Mouse (Mus musculus): Measurements from ENCODE around the gene Gm28308. TPM values are rescaled to one million over a fixed set of nuclear protein-coding genes. Genes with fewer than 3 reads are reported as not detected.

The Gm28308 gene
- total RNA-seq, 2 experiments from 2014 or later = 0.73 TPM; not detected in 1

DNA sequence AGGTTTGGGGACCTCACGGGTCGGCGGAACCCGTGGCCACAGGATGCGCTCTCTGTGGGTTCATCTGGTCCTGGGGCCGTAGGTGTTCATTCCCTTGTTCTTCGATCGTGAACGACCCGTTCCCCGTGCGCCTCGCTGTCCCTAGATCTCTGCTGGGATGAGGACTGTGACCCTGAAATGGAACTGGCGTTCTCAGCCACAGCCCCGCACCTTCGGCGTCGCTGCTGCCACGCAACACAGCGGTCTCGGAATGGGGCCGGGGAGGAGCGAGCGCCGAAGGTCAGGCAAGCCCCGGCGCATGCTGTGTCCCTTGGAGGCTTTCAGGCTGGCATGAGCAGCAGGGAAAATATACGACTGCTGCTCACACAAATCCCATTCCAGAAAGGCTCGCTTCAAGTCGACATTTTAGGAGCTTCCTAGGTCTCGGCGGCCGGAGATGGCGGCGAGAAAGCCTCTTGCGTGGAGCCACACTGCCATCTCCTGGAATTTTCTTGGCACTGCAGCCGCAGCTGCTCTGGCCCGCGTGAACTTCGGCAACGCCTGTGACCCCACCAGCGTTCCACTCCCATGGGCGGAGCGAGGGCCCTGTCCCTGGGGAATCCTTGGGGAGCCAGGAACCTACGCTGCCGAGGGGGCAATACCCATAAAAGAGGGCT lies 8.3 kb upstream of the Gm28308 start, which contains the start of gene Hoxa7:
Gene Hoxa7, minus strand, starts transcription at position 518 of the 656 bp plus-strand sequence.
- DNase-seq (ENCODE audit: low spot score in 2 of 2) = peak; percentile 85 to 90

GRCm38 (mm10) chr6:52220865-52221310 lies 7.7 kb upstream of the Gm28308 start:
- no peak for DNase-seq (ENCODE audit: low spot score in 2 of 2)

DNA sequence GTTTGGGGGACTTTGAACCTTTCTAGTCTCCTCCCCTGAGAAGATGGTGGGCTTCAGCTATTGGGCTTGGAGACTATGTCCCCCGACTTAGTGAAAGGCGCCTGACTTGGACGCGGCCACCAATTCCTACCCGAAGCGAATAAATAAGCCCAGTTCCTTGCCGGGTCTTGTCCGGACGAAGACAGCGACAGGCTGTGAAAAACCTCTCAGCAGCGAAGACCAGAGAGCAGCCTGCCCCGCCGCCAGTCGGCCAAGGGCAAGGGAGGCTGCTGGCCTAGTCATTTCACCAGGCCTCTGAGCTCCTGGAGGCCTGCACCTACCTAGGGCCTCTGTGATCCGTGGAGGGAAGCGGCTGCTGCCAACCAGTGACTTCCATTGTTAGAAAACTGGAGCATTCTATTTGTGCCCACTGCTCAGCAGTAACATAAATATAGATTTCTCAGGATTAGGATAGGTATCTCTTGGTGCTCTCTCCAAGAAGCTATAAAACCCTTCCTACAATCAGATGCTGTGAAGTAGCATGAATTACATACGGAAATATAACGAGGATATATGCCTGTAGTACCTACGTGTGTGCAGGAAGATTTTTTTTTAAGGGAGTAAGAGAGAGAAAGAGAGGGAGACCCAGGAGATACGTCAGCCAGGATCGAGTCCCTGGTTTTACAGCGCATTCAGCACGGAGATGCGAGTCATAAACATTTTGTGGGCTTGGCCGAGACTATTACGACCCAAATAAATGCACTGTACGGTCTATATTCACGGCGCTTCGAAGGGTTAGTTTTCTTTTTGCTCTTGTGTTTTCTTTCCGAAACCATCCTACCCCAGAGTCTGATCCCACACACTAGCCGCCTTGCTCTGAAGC lies 7.1 kb upstream of the Gm28308 start:
- DNase-seq (ENCODE audit: low spot score in 2 of 2) = peak in 1 of 2 experiments; percentile 21

DNA sequence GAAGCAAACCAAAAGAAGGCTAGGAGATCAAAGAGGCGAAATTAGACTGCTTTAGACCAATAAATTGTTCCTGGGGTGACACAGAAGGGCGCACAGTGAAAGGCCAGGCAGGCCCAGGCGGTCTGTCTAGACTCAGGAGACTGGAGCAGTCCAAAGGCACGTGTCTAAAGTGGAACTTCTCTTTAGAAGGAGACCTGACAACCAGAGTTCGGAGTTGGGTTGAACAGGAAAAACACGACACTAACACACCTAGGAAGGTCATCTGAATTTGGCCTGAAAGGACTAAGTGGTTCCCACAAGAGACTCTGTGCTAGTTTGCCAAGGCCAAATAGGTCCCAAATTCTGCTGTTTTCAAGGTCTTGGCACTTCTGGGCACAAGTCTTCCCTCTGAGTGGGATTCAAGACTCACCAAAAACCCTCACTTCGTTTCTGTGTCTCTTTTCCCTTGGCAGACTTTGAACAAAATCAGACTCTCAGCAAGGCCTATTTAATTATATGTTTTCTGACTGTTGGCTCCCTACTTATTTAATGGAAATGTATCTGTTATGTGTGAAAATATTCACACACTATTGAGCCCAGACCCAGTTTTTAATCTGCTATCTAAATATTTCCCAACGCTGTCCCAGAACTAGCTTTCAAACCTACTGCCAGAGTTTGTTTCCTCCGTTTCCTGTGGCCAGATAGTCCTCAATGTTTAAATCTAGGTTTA lies 6.2 kb upstream of the Gm28308 start:
- no peak for DNase-seq (ENCODE audit: low spot score in 2 of 2)

DNA sequence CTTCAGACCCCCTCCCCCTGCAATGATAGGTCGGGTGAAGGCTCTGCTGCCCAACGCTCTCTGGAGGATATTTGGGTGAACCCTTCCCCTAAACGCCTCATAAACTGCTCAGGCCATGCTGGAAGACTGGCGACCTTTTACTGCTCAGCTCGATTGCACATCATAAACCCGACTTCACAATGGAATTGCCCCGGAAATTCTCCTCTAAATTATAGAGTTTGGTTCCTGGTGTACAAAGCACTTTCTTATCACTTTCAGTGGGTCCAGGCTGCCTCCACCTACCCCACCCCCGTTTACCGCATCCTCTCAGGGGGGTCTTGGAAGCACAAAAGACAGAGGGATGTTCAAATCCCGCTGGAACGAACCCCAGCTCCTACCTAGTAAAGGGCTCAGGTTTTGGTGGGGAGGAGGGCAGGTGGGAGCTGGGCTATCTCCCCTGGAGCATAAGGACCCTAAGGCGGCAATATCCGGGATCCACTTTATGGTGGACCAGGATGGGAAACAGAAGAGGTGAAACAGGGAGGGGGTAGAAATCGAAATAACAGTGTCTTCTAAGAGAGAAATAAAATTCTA lies 5.6 kb upstream of the Gm28308 start:
- DNase-seq (ENCODE audit: low spot score in 2 of 2) = no peak

DNA sequence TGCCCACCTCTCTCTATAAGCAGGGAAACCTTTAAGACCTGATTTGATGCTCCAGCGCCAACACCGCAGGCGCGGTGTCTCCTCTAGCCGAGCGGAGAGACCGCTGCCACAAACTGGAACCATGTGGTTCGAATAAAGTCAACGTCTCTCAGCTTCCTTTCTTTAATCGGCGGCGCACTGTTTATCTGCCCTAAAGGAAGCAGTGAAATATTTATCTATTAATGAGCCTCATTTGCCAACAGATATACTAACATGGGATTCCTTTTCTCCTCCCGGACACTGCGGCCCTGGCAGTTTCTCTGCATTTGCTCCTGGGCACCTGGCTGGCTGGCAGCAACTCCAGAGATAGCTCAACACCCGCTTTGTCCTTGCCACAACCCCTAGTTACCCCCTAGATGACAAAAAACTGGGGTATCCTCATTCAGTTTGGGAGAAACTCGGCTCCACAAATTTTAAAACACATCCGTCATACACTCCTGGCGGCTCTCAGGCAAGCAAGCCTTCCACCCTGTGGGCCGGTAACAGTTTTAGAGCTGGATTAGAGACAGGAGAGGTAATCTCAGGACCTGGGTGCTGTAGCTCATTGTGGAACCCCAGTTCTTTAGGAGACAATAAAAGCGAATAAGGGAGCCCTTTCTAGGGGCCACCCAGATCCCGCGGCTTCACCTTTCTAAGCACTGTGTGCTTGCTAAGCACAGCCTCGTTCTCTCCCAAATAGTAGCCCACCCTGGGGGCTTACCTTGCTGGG lies 4.9 kb upstream of the Gm28308 start:
- DNase-seq (ENCODE audit: low spot score in 2 of 2) = no peak

GRCm38 (mm10) chr6:52217459-52217768 lies 4.3 kb upstream of the Gm28308 start:
- peak; percentile 55 to 79 for DNase-seq (ENCODE audit: low spot score in 2 of 2)

- DNase-seq (ENCODE audit: low spot score in 2 of 2) = peak; percentile 27 to 50
These were observed 3.7 kb upstream of the Gm28308 start for GRCm38 (mm10) chr6:52216691-52217458.

DNA sequence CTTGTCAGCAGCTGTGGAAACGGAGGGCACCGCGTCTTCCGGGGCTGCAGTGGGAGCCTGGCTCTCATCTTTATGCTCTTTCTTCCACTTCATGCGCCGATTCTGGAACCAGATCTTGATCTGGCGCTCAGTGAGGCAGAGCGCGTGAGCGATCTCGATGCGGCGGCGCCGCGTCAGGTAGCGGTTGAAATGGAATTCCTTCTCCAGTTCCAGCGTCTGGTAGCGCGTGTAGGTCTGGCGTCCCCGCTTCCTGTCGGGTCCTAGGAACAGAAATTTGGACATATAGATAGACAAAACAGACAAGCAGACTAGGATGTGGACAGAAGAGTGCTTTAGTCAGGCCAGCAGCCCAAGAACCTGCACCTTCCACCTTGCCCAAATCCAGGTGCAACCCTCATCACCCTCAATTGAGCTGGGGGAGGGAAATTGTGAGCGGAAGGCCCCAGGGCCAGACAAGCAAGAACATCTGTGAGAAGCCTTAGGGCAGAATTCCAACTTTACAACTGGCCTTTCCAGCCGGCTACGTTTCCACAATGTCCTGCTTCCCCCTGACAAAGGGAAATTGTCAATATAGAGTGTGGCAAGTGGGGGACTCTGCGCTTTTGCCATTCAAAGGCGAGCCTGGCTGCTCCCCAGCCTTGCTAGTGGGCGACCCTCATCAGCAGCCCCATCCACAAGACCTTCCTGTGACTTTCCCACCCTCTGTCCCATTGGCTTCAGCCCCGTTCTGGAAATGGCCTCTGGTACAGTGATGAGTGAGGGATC lies 2.8 kb upstream of the Gm28308 start:
- peak in 1 of 2 experiments; percentile 24 for DNase-seq (ENCODE audit: low spot score in 2 of 2)

- peak in 1 of 2 experiments; percentile 9 for DNase-seq (ENCODE audit: low spot score in 2 of 2)
These were observed 1.9 kb upstream of the Gm28308 start for GRCm38 (mm10) chr6:52215070-52215469.

- peak in 1 of 2 experiments; percentile 7 for DNase-seq (ENCODE audit: low spot score in 2 of 2)
These were observed 1.1 kb upstream of the Gm28308 start for GRCm38 (mm10) chr6:52214271-52214670.

- peak; percentile 13 to 16 for DNase-seq (ENCODE audit: low spot score in 2 of 2)
These were observed 502 bp downstream of the Gm28308 start for GRCm38 (mm10) chr6:52212556-52213118.

- peak in 1 of 2 experiments; percentile 16 for DNase-seq (ENCODE audit: low spot score in 2 of 2)
These were observed 1.2 kb downstream of the Gm28308 start for GRCm38 (mm10) chr6:52211961-52212360.

GRCm38 (mm10) chr6:52211170-52211935 lies 1.8 kb downstream of the Gm28308 start:
- peak; percentile 68 to 83 for DNase-seq (ENCODE audit: low spot score in 2 of 2)

- DNase-seq (ENCODE audit: low spot score in 2 of 2) = no peak
These were observed 3.5 kb downstream of the Gm28308 start for GRCm38 (mm10) chr6:52209685-52210046.

DNA sequence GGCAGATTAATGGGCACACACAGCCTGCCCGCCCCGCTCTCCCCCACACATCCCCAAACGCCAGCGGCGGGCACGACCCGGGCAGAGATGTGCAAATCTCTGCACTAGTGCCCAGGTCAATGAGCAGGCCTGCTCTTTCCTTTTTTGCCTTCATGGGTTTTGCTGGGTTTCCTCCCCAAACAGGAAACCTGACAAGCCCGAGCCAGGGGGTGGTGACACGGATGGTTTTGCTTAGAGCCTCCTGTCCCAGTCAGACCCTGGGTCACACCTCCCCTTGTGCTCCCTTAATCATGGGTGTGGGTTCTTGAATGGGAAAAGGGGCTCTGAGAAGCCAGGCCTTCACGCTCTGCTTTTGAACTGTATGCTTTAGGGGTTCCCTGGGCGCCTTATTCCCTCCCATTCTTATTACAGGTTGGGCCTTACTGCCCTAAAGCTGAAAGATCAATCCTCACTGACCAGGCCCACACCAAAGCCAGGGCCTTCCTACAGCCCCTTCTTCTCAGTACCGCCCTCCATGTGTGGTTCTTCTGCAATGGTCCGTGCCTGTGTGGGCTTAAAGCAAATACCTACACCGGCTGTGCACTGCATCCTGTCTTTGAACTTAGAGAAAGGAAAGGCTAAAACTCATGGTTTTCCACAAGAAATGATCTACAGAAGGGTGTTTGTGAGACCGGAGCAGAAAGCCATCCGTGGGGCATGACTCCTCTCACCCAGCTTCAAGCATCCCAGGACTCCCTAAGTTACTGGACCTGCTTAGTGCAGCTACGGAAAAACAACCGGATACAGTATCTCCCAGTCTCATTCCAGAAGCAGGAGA lies 4.1 kb downstream of the Gm28308 start:
- no peak for DNase-seq (ENCODE audit: low spot score in 2 of 2)
